Mouse (Mus musculus) kidney, embryonic 16.5 days (tissue): Measurements from ENCODE around the gene Pdia3. TPM values are rescaled to one million over a fixed set of nuclear protein-coding genes. Genes with fewer than 3 reads are reported as not detected.

ENCODE experiments used
- microRNA-seq: library from miRNA; unstranded; fragments of <30 nt; microRNA quantifications from one replicate; pipeline ENCODE4, GENCODE M21; 2016
- polyA plus RNA-seq: library from polyadenylated mRNA; unstranded; fragments of >200 nt; fragmentation: Nextera tagmentation; extraction: Ambion mirVana; gene quantifications from 2 replicates; pipeline ENCODE4 v1.2.1, GENCODE M21; 2015

Pdia3 gene
- polyA plus RNA-seq, 1 experiment from 2014 or later: 877 TPM

Small RNAs within 50 kb of the gene (microRNA-seq; reads per million reads assigned to microRNA genes)
- gene Gm22953: not detected

Other genes starting within 250 kb of the Pdia3 start
- gene Tubgcp4, start 243.1 kb upstream of the Pdia3 start, polyA plus RNA-seq: 56.9 and 69.4 TPM in 2 replicates
- gene Zscan29, start 242.7 kb upstream of the Pdia3 start, polyA plus RNA-seq: 12.1 and 15.6 TPM in 2 replicates
- gene Trp53bp1, start 142.4 kb upstream of the Pdia3 start, polyA plus RNA-seq: 64.0 and 71.5 TPM in 2 replicates
- 2.5 and 3.2 TPM in 2 replicates for gene Map1a, start 124.2 kb upstream of the Pdia3 start, polyA plus RNA-seq
- gene Ppip5k1, start 58.4 kb upstream of the Pdia3 start, polyA plus RNA-seq: 14.4 and 15.8 TPM in 2 replicates
- 28.2 and 34.6 TPM in 2 replicates for gene Ckmt1, start 56.1 kb upstream of the Pdia3 start, polyA plus RNA-seq
- not detected in 2 replicates for gene Strc, start 26.6 kb upstream of the Pdia3 start, polyA plus RNA-seq
- 2.0 and 3.0 TPM in 2 replicates for gene Catsper2, start within 50 bp of the Pdia3 start, polyA plus RNA-seq
- gene Ell3, start 30.5 kb downstream of the Pdia3 start, polyA plus RNA-seq: 12.3 and 14.5 TPM in 2 replicates
- 448 and 451 TPM in 2 replicates for gene Serf2, start 35.4 kb downstream of the Pdia3 start, polyA plus RNA-seq
- gene Hypk, start 39.5 kb downstream of the Pdia3 start, polyA plus RNA-seq: 104 and 106 TPM in 2 replicates
- 0.09 and 0.18 TPM in 2 replicates for gene Serinc4, start 43.0 kb downstream of the Pdia3 start, polyA plus RNA-seq
- 56.7 and 57.2 TPM in 2 replicates for gene Mfap1b, start 60.3 kb downstream of the Pdia3 start, polyA plus RNA-seq
- 28.3 and 30.6 TPM in 2 replicates for gene Mfap1a, start 92.9 kb downstream of the Pdia3 start, polyA plus RNA-seq
- 6.7 and 8.4 TPM in 2 replicates for gene Wdr76, start 92.9 kb downstream of the Pdia3 start, polyA plus RNA-seq